Mouse (Mus musculus): ENCODE results near the gene Pou4f1. TPM values are rescaled to one million over a fixed set of nuclear protein-coding genes. Genes with fewer than 3 reads are reported as not detected.

Pou4f1 gene
- polyA plus RNA-seq, 1 experiment from 2014 or later = 156 TPM

- Histone ChIP-seq H3K27me3 (no peaks in the 10 kb centered on the region), H3K9me3 (no peaks in the 10 kb centered on the region), H3K4me1 (replicated peaks) (peaks cover 13% of the 10 kb centered on the region), H3K36me3 (no peaks in the 10 kb centered on the region), H3K27ac (no peak overlapping the region), H3K9ac (replicated peaks) (no peak overlapping the region), H3K4me3 (replicated peaks) (no peak overlapping the region), H3K4me2 (replicated peaks) (no peak overlapping the region)
- WGBS = 57% methylated on average over 14 of the region's 14 CpGs
- peak; percentile 58; the same call in 1 of the 2 replicates for ATAC-seq
Measured at GRCm38 (mm10) chr14:104423688-104424470, 43.9 kb downstream of the Pou4f1 start.

Other genes with a start within 250 kb of the Pou4f1 start
- gene Rnf219, start 54.6 kb upstream of the Pou4f1 start, polyA plus RNA-seq (2015; fragmentation: Nextera tagmentation; extraction: Ambion mirVana) = 40.1 and 43.5 TPM in 2 replicates